Mouse (Mus musculus) megakaryocyte-erythroid progenitor cell, adult 5-6 weeks (primary cell): ENCODE results near the gene Nfam1. TPM values are rescaled to one million over a fixed set of nuclear protein-coding genes. Genes with fewer than 3 reads are reported as not detected.

Experiments used
- ATAC-seq: replicated peaks from 2 replicates; pipeline ENCODE4 v1.8.0; 2016; ENCODE audit warnings: mild to moderate bottlenecking, inconsistent platforms; ENCODE audit not compliant: severe bottlenecking, poor library complexity, low FRiP score, low TSS enrichment
- total RNA-seq, 2 experiments: library from RNA; stranded (forward) in 1 of 2; stranded (reverse) in 1 of 2; fragments of 200-1000, 215-1000 nt in 1 of 2; fragments of >200 nt in 1 of 2; fragmentation: Nextera tagmentation in 1 of 2; gene quantifications; 2 replicates each; pipeline ENCODE4 v1.2.3; 2014 to 2017

The Nfam1 gene
- total RNA-seq, 2 experiments from 2014 or later, result 2.7 to 4.1 TPM

- no peak for ATAC-seq
These were observed 65.2 kb downstream of the Nfam1 start for GRCm38 (mm10) chr15:82967947-82968346.

DNA sequence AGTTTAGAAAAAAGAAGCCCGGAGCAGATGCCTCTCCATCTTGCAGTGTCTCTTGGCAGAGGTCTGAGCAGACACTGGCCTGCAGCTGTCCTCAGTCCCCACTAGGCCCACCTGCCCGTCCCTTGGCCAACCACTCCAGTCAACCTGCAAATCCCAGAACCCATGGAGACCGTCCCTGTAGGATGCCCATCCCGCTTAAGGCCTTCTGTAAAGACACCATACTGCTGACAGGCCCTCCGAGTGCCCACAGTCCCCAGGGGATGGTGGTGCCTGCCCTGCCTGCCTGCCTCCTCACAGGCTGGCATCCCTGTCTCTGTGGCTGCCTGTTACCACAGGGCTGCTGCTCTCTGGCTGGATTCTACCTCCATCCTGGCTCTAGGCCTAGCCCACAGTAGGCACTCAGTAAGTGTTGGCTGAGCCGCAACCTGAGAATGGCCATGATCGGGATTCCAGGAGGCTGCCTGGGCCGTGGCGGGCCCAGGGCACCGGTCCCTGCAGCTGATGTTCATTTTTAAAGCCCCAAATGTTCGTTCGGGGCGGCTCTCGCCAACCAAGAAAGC lies 68.8 kb downstream of the Nfam1 start:
- ATAC-seq, result no peak

GRCm38 (mm10) chr15:82963556-82964156 lies 69.5 kb downstream of the Nfam1 start:
- ATAC-seq, result no peak

DNA sequence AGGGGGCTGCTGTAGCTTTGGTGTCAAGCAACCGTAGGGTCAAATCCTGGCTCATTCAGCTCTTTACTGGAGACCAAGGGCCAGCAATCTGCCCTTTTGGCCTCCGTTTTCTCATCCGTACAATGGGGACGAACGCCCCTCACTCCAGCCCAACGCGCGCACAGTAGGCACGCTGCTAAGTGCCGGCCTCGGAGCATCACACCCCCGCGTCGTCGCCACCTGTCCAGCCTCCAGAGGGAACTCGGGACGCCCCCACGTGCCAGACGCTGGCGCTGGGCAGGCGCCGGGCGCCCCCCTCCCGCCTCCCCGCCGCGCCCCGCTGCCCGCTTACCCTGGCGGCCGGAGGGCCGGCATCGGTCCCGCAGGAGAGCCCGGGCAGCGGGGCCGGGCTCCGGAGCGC lies 70.0 kb downstream of the Nfam1 start:
- no peak for ATAC-seq

DNA sequence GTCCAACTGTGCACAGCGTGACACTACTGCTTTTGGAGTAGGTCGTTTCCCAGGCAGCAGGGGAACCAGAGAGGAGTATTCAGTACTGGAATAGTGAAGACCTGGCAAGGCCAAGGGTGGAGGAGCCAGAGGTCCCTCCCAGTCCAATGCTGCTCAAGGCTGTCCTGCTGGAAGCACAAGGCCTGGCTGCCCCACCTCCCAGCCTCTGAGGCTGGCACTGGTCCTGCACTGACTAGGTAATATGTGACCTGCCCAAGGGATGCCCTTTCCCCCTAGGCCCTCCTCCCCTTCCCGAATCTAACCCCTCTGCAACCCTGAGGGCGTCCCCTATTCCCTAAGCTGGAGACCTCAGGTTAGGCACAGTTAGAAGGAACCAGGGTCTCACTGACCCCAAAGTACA lies 70.6 kb downstream of the Nfam1 start:
- no peak for ATAC-seq

- ATAC-seq, result no peak
These were observed 72.1 kb downstream of the Nfam1 start for GRCm38 (mm10) chr15:82960786-82961561.

GRCm38 (mm10) chr15:82959151-82959550 lies 74.0 kb downstream of the Nfam1 start:
- no peak for ATAC-seq

- no peak; the same call in 1 of the 2 replicates for ATAC-seq
These were observed 74.8 kb downstream of the Nfam1 start for GRCm38 (mm10) chr15:82958253-82958701.

DNA sequence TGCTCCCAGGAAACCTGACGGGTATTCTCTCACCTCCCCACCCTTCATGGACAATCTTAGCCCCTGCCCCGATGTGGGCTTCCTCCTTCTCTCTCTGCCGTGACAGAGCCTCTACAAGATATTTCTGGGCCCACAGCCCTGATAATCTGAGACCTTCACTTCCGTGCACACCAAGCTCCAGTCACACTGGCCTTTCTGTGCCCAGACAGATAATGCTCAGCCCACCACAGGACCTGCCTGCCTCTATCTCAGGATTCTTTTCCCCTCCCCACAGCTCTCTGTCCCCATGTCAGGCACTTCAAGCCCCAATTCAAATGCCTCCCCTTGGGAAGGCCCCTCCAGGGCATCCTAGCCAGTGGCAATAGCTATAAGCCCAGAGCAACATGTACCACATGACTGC lies 76.4 kb downstream of the Nfam1 start:
- peak; percentile 54 for ATAC-seq

DNA sequence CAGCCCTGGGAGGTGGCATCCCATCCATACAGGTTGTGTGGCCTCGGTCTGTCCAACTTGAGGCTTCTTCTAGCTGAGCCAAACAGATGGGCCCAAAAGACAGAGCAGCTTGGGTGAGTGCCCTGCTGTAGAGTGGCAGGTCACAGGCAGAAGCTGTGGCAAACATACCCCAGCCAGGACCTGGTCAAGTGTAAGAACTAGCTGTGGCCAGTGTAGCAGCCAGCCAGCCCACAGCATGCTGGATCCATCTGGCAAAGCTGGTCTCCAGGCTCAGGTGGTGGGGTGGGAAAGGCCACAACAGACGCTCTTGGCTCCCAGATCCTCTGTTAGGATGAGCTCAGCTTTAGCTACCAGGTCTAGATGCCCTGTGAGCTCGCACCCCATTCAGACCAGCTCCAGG lies 76.8 kb downstream of the Nfam1 start:
- no peak for ATAC-seq

DNA sequence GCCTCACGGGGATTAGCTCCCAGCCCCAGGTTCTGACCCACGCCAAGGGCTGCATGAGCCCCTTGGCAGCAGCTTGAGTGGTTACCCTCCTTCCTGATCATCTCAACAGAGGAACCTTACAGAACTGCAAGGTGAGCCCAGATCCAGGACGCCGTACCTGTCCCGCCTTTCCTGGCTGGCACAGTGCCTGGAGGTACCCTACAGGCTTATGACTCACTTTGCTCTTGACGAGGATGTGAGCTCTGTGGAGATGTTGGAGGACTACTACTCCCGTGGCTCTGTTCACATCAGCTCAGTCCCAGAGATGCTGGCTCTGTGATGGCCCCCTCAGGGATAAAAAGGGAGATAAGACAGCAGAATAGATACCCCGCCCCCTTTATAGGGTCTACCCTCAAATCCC lies 77.8 kb downstream of the Nfam1 start:
- ATAC-seq, result no peak

DNA sequence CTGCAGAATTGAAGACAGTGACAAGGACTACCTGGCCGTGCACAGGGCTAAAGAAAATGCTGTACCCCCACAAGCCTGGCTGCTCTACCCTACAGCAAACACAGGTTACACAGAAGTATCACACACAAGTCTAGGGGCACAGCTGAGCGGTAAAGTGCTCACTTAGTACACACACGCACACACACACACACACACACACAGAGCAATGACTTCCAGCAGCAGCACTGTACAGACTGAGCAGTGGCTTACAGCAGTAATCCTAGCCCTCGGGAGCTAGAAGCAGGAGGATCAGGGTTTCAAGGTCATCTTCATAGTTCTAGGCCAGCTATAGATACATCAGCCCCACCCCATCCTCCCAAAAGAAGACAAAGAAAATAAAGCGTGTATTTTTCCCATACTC lies 79.1 kb downstream of the Nfam1 start:
- ATAC-seq, result no peak

DNA sequence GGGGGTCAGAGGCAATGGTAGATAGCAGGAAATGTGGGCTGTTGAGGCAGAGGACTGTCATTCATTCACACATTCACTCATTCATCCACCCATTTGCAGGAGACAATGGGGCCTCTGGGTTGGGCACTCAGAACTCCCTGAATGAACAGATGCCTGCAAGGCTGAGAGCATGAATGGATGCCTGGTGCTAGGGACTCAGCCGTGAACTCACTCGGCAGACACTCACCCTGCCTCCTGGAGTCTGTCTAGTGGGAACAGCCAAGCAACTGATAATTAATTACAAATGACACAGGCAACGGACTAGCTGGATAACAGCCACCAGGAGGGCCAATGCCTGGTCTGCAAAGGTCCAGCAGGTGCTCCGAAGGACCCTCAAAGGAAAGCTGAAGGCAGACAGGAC lies 80.0 kb downstream of the Nfam1 start:
- ATAC-seq, result no peak

GRCm38 (mm10) chr15:82952292-82952705 lies 80.8 kb downstream of the Nfam1 start:
- no peak for ATAC-seq

DNA sequence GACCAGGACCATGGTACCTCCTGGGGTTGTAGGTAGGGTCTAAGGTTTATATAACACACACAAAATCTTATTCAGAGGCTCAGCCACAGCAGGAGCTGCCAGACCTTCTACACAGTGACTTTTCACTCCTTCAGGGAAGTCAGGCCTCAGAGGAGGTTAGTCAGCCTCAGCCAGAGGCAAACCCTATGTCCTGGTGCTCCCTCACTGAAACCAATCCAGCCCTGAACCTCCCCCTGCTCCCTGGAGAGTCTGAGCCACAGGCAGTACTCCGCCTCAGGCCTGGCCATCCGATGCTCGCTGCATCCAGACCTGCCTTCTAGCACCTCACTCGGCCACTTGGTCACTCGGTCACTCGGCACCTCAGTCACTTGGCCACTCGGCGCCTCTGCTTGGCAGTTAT lies 82.9 kb downstream of the Nfam1 start:
- ATAC-seq, result no peak

- ATAC-seq, result no peak
These were observed 85.7 kb downstream of the Nfam1 start for GRCm38 (mm10) chr15:82947431-82947830.

DNA sequence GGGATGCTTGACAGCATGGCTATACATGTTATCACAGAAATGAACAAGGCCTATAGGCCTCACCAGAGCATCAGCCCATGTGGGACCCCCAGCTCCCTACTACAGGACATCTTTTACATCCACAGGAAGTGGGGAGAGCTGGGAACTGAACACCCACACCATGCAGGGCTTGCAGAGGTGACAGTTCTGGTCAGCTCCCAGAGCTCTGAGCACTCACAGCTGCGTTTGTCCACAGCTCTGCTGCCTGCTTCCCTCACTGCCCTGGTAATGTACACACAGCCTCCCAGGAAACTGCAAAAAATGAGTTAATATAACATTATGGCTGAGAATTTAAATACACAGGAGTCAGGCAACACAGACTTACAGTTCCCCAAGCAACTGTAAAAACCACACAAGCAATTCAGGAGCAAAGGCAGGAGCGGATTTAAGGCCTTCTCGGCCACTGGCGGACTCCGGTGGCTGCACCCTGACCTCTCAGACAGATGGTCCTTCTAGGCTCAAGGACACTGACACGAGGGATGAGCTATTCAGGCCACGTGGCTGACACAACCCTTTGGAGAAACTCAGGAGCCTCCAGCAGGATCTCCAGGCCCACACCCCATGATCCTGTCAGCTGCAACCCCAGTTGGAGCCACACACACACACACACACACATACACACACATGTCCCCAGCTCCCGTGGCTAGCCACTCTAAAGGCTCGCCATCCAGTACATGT lies 88.5 kb downstream of the Nfam1 start:
- no peak for ATAC-seq
